Mouse (Mus musculus) embryonic fibroblast, embryonic 13.5 days (primary cell): ENCODE results near the gene Srrm4. TPM values are rescaled to one million over a fixed set of nuclear protein-coding genes. Genes with fewer than 3 reads are reported as not detected.

Experiments
- H3K27ac ChIP-seq: 2 replicates; pipeline ENCODE4 v1.5.1; 2012; ENCODE audit warnings: low read length, control low read depth, inconsistent platforms; ENCODE audit not compliant: insufficient read depth
- H3K4me1 ChIP-seq: 2 replicates; pipeline ENCODE4 v1.6.1; 2011; ENCODE audit warnings: low read length; ENCODE audit not compliant: control insufficient read depth, insufficient read depth
- H3K4me3 ChIP-seq: 2 replicates; pipeline ENCODE4 v1.5.1; 2011; ENCODE audit warnings: mild to moderate bottlenecking, control low read depth, low read length; ENCODE audit not compliant: insufficient read depth
- CTCF ChIP-seq: IDR thresholded peaks from 2 replicates; pipeline ENCODE4 v1.5.1; 2011; ENCODE audit warnings: mild to moderate bottlenecking, control low read depth, low read length, moderate library complexity, borderline replicate concordance; ENCODE audit not compliant: insufficient read depth
- POLR2A ChIP-seq: IDR thresholded peaks from 2 replicates; pipeline ENCODE4 v1.6.1; 2011; ENCODE audit warnings: low read depth, mild to moderate bottlenecking, control low read depth, low read length, moderate library complexity
- polyA plus RNA-seq: library from polyadenylated mRNA; stranded (reverse); fragments of >200 nt; gene quantifications from 2 replicates; pipeline ENCODE4 v1.2.4, GENCODE M21; 2011; ENCODE audit warnings: low read depth; ENCODE audit not compliant: missing spikeins, insufficient read length

Gene Srrm4
- polyA plus RNA-seq, 1 experiment, result 2.2 TPM

- Histone ChIP-seq H3K27ac (no peak overlapping the region), H3K4me3 (no peak overlapping the region), H3K4me1 (no peaks in the 10 kb centered on the region)
- no peak for TF ChIP-seq POLR2A
- TF ChIP-seq CTCF, result peak; percentile 33; the same call in 1 of the 2 replicates
These were observed 130.1 kb downstream of the Srrm4 start for GRCm38 (mm10) chr5:116461354-116462042.

- H3K27ac ChIP-seq, result no peak overlapping the region
- H3K4me1 ChIP-seq, result no peaks in the 10 kb centered on the region
- H3K4me3 ChIP-seq, result no peak overlapping the region
- TF ChIP-seq POLR2A (no peak), CTCF (no peak)
These were observed 131.6 kb downstream of the Srrm4 start for GRCm38 (mm10) chr5:116459970-116460369.

GRCm38 (mm10) chr5:116457791-116458190, 133.8 kb downstream of the Srrm4 start:
- Histone ChIP-seq H3K27ac (no peak overlapping the region), H3K4me1 (no peaks in the 10 kb centered on the region), H3K4me3 (no peak overlapping the region)
- TF ChIP-seq POLR2A (no peak), CTCF (no peak)

- H3K4me1 ChIP-seq, result no peaks in the 10 kb centered on the region
- no peak overlapping the region for H3K27ac ChIP-seq
- TF ChIP-seq CTCF, result no peak
- TF ChIP-seq POLR2A, result no peak
- H3K4me3 ChIP-seq, result no peak overlapping the region
These were observed 134.7 kb downstream of the Srrm4 start for GRCm38 (mm10) chr5:116456796-116457515.

- H3K27ac ChIP-seq, result no peak overlapping the region
- peak overlapping the region; percentile 34 for H3K4me3 ChIP-seq
- H3K4me1 ChIP-seq, result no peaks in the 10 kb centered on the region; the same call in 1 of the 2 replicates
- TF ChIP-seq CTCF (peak; percentile 65; the same call in 1 of the 2 replicates), POLR2A (no peak)
These were observed 138.2 kb downstream of the Srrm4 start for GRCm38 (mm10) chr5:116453401-116453851.

GRCm38 (mm10) chr5:116450901-116451300, 140.7 kb downstream of the Srrm4 start:
- H3K27ac ChIP-seq, result no peak overlapping the region
- peaks cover 3% of the 10 kb centered on the region for H3K4me1 ChIP-seq
- H3K4me3 ChIP-seq, result no peak overlapping the region
- no peak for TF ChIP-seq POLR2A
- no peak for TF ChIP-seq CTCF

- no peak for TF ChIP-seq CTCF
- H3K4me1 ChIP-seq, result peaks cover 3% of the 10 kb centered on the region
- no peak overlapping the region for H3K27ac ChIP-seq
- H3K4me3 ChIP-seq, result no peak overlapping the region
These were observed 141.9 kb downstream of the Srrm4 start for GRCm38 (mm10) chr5:116449522-116450225.

- no peak overlapping the region for H3K4me3 ChIP-seq
- peaks cover 3% of the 10 kb centered on the region for H3K4me1 ChIP-seq
- TF ChIP-seq POLR2A (no peak), CTCF (no peak)
- 0 out of 2 replicates have a peak overlapping the region, but pooled peaks have one; percentile 42 for H3K27ac ChIP-seq
These were observed 143.0 kb downstream of the Srrm4 start for GRCm38 (mm10) chr5:116448409-116449191.

GRCm38 (mm10) chr5:116447821-116448350, 143.7 kb downstream of the Srrm4 start:
- TF ChIP-seq POLR2A, result no peak
- no peak for TF ChIP-seq CTCF
- Histone ChIP-seq H3K4me1 (peaks cover 3% of the 10 kb centered on the region), H3K4me3 (no peak overlapping the region), H3K27ac (peak overlapping the region; percentile 42; the same call in 1 of the 2 replicates)

- Histone ChIP-seq H3K4me1 (peaks cover 3% of the 10 kb centered on the region), H3K27ac (peak overlapping the region; percentile 38; the same call in 1 of the 2 replicates), H3K4me3 (peak overlapping the region; percentile 14)
- TF ChIP-seq CTCF (no peak), POLR2A (peak; percentile 54)
These were observed 145.1 kb downstream of the Srrm4 start for GRCm38 (mm10) chr5:116446552-116446951.
